8 mouse cellular contexts compared by ENCODE assay signal in genomic region chr12:3641931-3642330, GRCm38 (mm10).
DNase-seq lines count a peak whose midpoint lies in the region; TF ChIP-seq lines count a peak whose summit lies in the region.

No protein-coding gene starts in this region.

- no peak for TF ChIP-seq POLR2A in liver, adult 2 months (IDR thresholded peaks at IDR 0.05; ENCODE audit: extremely low read depth, insufficient read depth, low read length)

- peak; percentile 8 for DNase-seq in gastrocnemius, adult 18-20 months (ENCODE audit: low spot score)
- no peak for DNase-seq in gastrocnemius, postnatal 4 days (ENCODE audit: low spot score in 2 of 2)
- DNase-seq in 416B (ENCODE audit: low read depth), result peak; percentile 75
- peak; percentile 33 for DNase-seq in adrenal gland, postnatal 25 days
- peak; percentile 27 for DNase-seq in liver, adult 2 months (ENCODE audit: extremely low read depth, low read depth, low spot score)
- no peak for DNase-seq in frontal cortex, postnatal 14 days (ENCODE audit: low spot score in 2 of 2)
- no peak for DNase-seq in T-cell, adult 2 months (ENCODE audit: low spot score)
- no peak for DNase-seq in right cerebral cortex, postnatal 14 days

- H3K27me3 ChIP-seq in liver, adult 2 months (ENCODE audit: control insufficient read depth, insufficient read depth, low read length), result no peaks in the 10 kb centered on the region

- H3K27ac ChIP-seq in liver, adult 2 months (replicated peaks; ENCODE audit: insufficient read depth, low read depth, low read length), result no peak overlapping the region

- no peaks in the 10 kb centered on the region; the same call in 1 of the 2 replicates for H3K4me1 ChIP-seq in liver, adult 2 months (ENCODE audit: control insufficient read depth, insufficient read depth, low read length)

- WGBS in liver, adult 2 months, result 43% methylated on average over 3 of the region's 3 CpGs

- no peaks in the 10 kb centered on the region for H3K79me2 ChIP-seq in liver, adult 2 months (ENCODE audit: control insufficient read depth, insufficient read depth, low read length)

- no peaks in the 10 kb centered on the region; the same call in 1 of the 2 replicates for H3K36me3 ChIP-seq in liver, adult 2 months (ENCODE audit: control insufficient read depth, insufficient read depth, low read length)

- TF ChIP-seq CTCF in liver, adult 2 months (IDR thresholded peaks at IDR 0.05; ENCODE audit: low read depth, low read length), result peak; percentile 44; the same call in 1 of the 2 replicates

- no peak overlapping the region for H3K4me3 ChIP-seq in liver, adult 2 months (ENCODE audit: insufficient read depth, low read depth, low read length)

- no peak overlapping the region for H3K9ac ChIP-seq in liver, adult 2 months (ENCODE audit: low read depth, low read length)

Comparison
In these comparisons a context has a peak if more than half of its experiments do, and no peak if none do; other contexts are left out.
1. DNase-seq: peak in gastrocnemius, adult 18-20 months (single experiment), 416B (single experiment), adrenal gland, postnatal 25 days (single experiment) and liver, adult 2 months (single experiment); none in gastrocnemius, postnatal 4 days (0 of 2), frontal cortex, postnatal 14 days (0 of 2), T-cell, adult 2 months (single experiment) and right cerebral cortex, postnatal 14 days (single experiment).